Mouse (Mus musculus) cerebellum, adult 2 months (tissue): ENCODE measurements around the gene March7. TPM values are rescaled to one million over a fixed set of nuclear protein-coding genes. Genes with fewer than 3 reads are reported as not detected.

Experiments
- DNase-seq, 2 experiments: peaks; one replicate each; pipeline ENCODE4 v3.0.0; 2021
- H3K27ac ChIP-seq: fragments of 200-500 bp; 2 replicates; pipeline ENCODE4 v1.5.1; 2012; ENCODE audit warnings: low read length, control low read depth, inconsistent platforms; ENCODE audit not compliant: insufficient read depth
- H3K27me3 ChIP-seq: fragments of 200-500 bp; 2 replicates; pipeline ENCODE4 v1.6.1; 2012; ENCODE audit warnings: inconsistent platforms, mild to moderate bottlenecking, low read length, moderate library complexity; ENCODE audit not compliant: control insufficient read depth, insufficient read depth
- H3K4me1 ChIP-seq: fragments of 200-500 bp; 2 replicates; pipeline ENCODE4 v1.6.1; 2011; ENCODE audit warnings: low read length; ENCODE audit not compliant: control insufficient read depth, insufficient read depth
- H3K4me3 ChIP-seq: fragments of 200-500 bp; replicated peaks from 2 replicates; pipeline ENCODE3; 2011; ENCODE audit warnings: mild to moderate bottlenecking, low read depth, low read length, control low read depth; ENCODE audit not compliant: insufficient read depth
- CTCF ChIP-seq: fragments of 200-500 bp; IDR thresholded peaks from 2 replicates; pipeline ENCODE4 v1.5.1; 2011; ENCODE audit warnings: low read depth, mild to moderate bottlenecking, control low read depth, low read length, moderate library complexity, borderline replicate concordance; ENCODE audit not compliant: insufficient read depth
- POLR2A ChIP-seq: fragments of 200-500 bp; IDR thresholded peaks from 2 replicates; pipeline ENCODE4 v1.6.1; 2011; ENCODE audit warnings: low read length, control low read depth, borderline replicate concordance; ENCODE audit not compliant: insufficient read depth
- WGBS: fragments of 180-500 bp; shearing (Covaris S2); methylation state at CpG from one replicate; pipeline ENCODE4 v1.1.7; 2018; 5-methylcytosine and 5-hydroxymethylcytosine counted together
- polyA plus RNA-seq: library from polyadenylated mRNA; depleted of rRNA; stranded (reverse); fragments of >200 nt; gene quantifications from 2 replicates; pipeline ENCODE4 v1.2.3, GENCODE M21; 2012

March7 gene
- polyA plus RNA-seq, 1 experiment: 39.5 TPM

GRCm38 (mm10) chr2:60202900-60203530 lies 6.7 kb upstream of the March7 start:
- Histone ChIP-seq H3K4me1 (peaks cover 6% of the 10 kb centered on the region; the same call in 1 of the 2 replicates), H3K27me3 (no peaks in the 10 kb centered on the region), H3K4me3 (no peak overlapping the region), H3K27ac (no peak overlapping the region)
- DNase-seq: no peak
- WGBS: 93% methylated on average over 8 of the region's 8 CpGs
- TF ChIP-seq CTCF (no peak), POLR2A (no peak)

- Histone ChIP-seq H3K4me1 (peaks cover 8% of the 10 kb centered on the region; the same call in 1 of the 2 replicates), H3K27ac (no peak overlapping the region), H3K4me3 (no peak overlapping the region), H3K27me3 (no peaks in the 10 kb centered on the region)
- 96% methylated on average over 4 of the region's 4 CpGs for WGBS
- DNase-seq: no peak
- TF ChIP-seq CTCF (no peak), POLR2A (no peak)
Measured at GRCm38 (mm10) chr2:60203733-60204132, 6.0 kb upstream of the March7 start.

GRCm38 (mm10) chr2:60204162-60204561 lies 5.5 kb upstream of the March7 start:
- H3K27ac ChIP-seq: no peak overlapping the region
- no peak overlapping the region for H3K4me3 ChIP-seq
- no peak for DNase-seq
- WGBS: 84% methylated on average over 6 of the region's 6 CpGs
- H3K27me3 ChIP-seq: no peaks in the 10 kb centered on the region
- H3K4me1 ChIP-seq: peaks cover 8% of the 10 kb centered on the region; the same call in 1 of the 2 replicates
- no peak for TF ChIP-seq POLR2A
- no peak for TF ChIP-seq CTCF

GRCm38 (mm10) chr2:60205795-60206194 lies 3.9 kb upstream of the March7 start:
- TF ChIP-seq CTCF (no peak), POLR2A (no peak)
- no peak overlapping the region for H3K27ac ChIP-seq
- no peaks in the 10 kb centered on the region for H3K27me3 ChIP-seq
- WGBS: 54% methylated on average over 6 of the region's 6 CpGs
- no peak overlapping the region for H3K4me3 ChIP-seq
- no peak for DNase-seq
- H3K4me1 ChIP-seq: peaks cover 5% of the 10 kb centered on the region; the same call in 1 of the 2 replicates

- peak; percentile 61 to 71 for DNase-seq
- under 1% methylated on average over 31 of the region's 35 CpGs for WGBS
- no peaks in the 10 kb centered on the region for H3K27me3 ChIP-seq
- peaks cover 10% of the 10 kb centered on the region for H3K4me1 ChIP-seq
- H3K27ac ChIP-seq: peak overlapping the region; percentile 32; the same call in 1 of the 2 replicates
- peak overlapping the region; percentile 100 for H3K4me3 ChIP-seq
- TF ChIP-seq POLR2A (no peak), CTCF (no peak)
Measured at GRCm38 (mm10) chr2:60209122-60209611, 520 bp upstream of the March7 start.

GRCm38 (mm10) chr2:60210821-60211220 lies 1.1 kb downstream of the March7 start:
- TF ChIP-seq POLR2A: no peak

GRCm38 (mm10) chr2:60212488-60212887 lies 2.8 kb downstream of the March7 start:
- TF ChIP-seq POLR2A (no peak), CTCF (no peak)
- Histone ChIP-seq H3K27me3 (no peaks in the 10 kb centered on the region), H3K4me1 (peaks cover 14% of the 10 kb centered on the region), H3K27ac (no peak overlapping the region), H3K4me3 (no peak overlapping the region)
- DNase-seq: no peak

More at GRCm38 (mm10) chr2:60210821-60211220, 1.1 kb downstream of the March7 start:
- 6% methylated on average over 5 of the region's 5 CpGs for WGBS
- Histone ChIP-seq H3K27me3 (no peaks in the 10 kb centered on the region), H3K4me1 (peaks cover 14% of the 10 kb centered on the region), H3K27ac (no peak overlapping the region), H3K4me3 (peak overlapping the region; percentile 70)
- DNase-seq: no peak

- H3K4me1 ChIP-seq: peaks cover 10% of the 10 kb centered on the region
- TF ChIP-seq POLR2A (no peak), CTCF (no peak)
- DNase-seq: no peak
- no peak overlapping the region for H3K27ac ChIP-seq
- H3K27me3 ChIP-seq: no peaks in the 10 kb centered on the region
- WGBS: 93% methylated on average over 2 of the region's 2 CpGs
- no peak overlapping the region for H3K4me3 ChIP-seq
Measured at GRCm38 (mm10) chr2:60214683-60215082, 5.0 kb downstream of the March7 start.
